In the genomic region with DNA sequence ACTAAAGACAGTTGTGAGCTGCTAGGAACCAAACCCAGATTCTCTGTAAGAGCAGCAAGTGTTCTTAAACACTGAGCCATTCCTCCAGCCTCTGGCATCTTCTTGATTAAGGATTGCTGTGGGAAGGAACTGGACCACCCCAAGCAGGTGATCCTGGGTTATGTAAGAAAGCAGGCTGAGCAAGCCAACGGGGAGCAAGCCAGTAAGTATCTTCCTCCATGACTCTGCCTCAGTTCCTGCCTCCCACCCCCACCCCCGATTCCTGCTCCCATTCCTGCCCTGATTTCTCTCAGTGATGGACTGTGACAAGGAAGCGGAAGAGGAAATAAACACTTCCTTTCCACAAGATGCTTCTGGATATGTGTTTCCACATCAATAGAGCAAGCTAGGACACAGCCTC, we compare ENCODE assay signal across 12 mouse cellular contexts.
"Had no signal": no experiment of that assay in that cellular context is flagged by ENCODE, and none has a peak within 500 bp of the region (broad histone marks: within the 10 kb centered on the region; RNA-seq: fewer than 3 reads in every experiment).

No protein-coding gene starts in this region.

- DNase-seq: left cerebral cortex, postnatal 4 days; liver; liver, embryonic 13.5 days; liver, postnatal 0 days; lung, adult 18-20 months; lung, adult 2 months; lung, embryonic 14.5 days; lung, postnatal 10 days; lung, postnatal 14 days; lung, postnatal 36 days; lung, postnatal 4 days; midbrain, embryonic 14.5 days had no signal
